Mouse (Mus musculus) G1E-ER4 (cell line): Measurements from ENCODE around the gene Tasp1. TPM values are rescaled to one million over a fixed set of nuclear protein-coding genes. Genes with fewer than 3 reads are reported as not detected.
A peak's percentile ranks its signal among the peaks of the same experiment; 100 is the strongest.

Source experiments
- GATA1 ChIP-seq: IDR thresholded peaks from one replicate; pipeline ENCODE4 v1.8.0; 2012; ENCODE audit warnings: low read length, inconsistent platforms
- polyA plus RNA-seq: library from polyadenylated mRNA; stranded (reverse); fragments of >175 nt; gene quantifications from 2 replicates; pipeline ENCODE4 v1.2.3, GENCODE M21; 2012

Gene Tasp1
- polyA plus RNA-seq, result 2.0 and 2.5 TPM in 2 replicates

DNA sequence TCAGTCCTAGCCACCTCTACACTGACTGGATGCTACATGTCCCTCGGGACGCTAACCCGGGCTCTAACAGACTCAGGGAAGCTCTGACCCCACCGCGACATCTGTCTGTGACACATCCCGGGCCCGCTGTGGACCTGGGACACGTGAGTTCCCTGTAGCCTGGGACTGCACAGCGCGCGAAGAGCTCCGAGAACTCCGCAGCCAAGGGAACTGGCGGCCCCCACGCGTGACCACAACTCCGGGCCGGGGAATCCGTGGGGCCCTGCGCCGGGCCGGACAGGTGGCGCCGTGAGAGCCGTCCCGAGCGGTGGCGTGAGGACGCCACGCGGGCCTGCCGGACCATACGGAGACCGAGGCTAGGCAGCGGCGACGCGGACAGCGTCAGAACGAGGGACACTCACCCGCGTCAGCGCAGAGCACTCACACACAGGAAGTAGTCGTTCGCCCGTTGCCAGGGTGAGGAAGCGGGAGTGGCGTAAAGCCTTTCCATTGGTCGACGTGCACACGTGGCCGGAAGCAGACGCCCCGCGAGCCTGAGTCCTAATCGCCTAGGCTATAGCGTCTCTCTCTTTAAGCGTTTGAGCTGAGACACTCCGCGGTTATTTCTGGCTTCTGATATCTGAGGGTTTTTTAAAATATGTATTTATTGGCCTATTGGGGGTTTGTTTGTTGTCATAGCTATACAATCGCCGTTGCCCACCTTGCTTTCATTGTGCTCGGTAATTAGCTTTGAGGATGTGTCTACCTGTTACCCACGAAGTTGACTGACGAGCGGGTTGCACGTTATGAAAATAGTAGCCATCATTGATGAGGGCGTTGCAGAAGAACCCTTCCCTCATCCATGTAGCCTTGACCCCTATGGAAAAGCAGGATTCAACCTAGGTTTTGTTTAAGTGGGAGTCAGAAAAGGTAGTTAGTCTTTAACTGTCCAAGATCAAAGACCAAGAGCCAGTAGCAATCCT, at the start of gene Tasp1:
Gene Tasp1, minus strand, starts transcription at position 453 of the 962 bp plus-strand sequence.
- TF ChIP-seq GATA1, result no peak

DNA sequence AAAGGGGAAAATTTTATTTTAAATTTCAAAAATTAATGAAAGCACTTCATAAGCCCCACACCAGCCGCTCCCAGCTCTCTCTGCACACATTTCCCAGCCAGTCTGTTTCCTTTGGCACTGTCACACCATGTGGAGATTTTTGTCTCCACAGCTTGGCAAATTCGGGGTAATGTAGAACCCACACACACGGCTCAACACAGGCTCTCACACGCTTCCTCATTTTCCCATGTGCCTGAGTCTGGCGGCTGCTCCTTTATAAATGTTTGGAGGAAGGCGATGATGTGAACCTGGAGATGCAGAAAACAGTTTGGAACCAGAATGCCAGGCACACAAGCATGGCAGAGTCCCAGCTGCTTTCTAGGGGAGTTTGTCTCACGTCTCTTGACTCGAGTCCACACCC, 47.2 kb upstream of the Tasp1 start:
- TF ChIP-seq GATA1, result no peak

DNA sequence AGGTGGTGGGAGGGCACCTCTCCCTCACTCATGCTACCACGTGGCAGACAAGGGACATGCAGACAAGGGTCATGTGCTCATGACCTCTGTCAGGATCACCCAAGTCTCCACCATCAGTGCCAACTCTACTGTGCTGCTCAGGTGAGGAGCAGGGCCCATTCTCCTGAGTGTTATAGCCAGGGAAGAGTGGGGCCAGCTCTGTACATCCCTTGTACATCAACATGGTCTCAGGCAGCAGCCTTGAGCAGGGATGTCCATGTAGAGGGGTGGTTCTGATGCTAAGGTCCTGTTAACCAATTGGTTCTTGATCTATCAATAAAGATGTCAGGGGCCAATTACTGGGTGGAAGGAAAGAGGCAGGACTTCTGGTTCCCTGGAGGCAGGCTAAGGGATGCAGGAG, 42.3 kb upstream of the Tasp1 start:
- TF ChIP-seq GATA1, result no peak

DNA sequence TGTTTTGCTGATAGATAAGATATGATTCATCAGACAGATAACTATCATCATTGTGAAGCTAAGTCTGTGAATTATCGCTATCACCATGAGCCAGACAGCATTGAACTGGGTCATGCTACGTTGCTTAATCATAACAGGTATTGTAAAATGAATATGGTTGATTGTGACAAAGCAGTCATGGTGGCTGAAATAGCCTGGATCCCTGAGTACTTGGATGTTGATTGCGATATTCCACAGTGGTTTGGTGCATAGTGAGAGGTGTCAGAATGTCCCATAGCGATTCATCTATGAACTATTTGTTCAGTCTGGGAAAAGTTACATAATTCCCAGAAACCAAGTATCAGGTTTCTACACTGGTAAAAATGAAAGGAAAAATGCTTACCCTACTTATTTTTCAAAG, 41.0 kb upstream of the Tasp1 start:
- no peak for TF ChIP-seq GATA1

DNA sequence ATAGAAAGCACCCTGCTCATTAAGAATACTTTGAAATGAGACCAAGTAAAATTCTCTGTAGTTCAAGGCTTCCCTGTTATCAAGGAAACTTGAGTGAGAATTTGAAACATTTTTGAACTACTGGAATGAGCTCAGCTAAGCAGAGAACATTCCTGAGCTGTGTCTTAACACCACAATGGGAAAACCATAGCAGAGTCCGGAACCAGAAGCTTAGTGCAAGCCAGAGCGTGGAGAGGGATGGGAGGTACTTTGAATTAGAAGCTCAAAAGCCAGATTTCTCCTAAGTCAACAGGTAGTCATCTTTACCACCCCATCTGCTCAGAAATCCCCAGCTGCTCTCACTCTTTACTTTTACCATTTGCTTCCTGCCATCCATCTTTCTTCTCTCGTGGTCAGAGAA, 38.3 kb upstream of the Tasp1 start:
- TF ChIP-seq GATA1, result no peak

DNA sequence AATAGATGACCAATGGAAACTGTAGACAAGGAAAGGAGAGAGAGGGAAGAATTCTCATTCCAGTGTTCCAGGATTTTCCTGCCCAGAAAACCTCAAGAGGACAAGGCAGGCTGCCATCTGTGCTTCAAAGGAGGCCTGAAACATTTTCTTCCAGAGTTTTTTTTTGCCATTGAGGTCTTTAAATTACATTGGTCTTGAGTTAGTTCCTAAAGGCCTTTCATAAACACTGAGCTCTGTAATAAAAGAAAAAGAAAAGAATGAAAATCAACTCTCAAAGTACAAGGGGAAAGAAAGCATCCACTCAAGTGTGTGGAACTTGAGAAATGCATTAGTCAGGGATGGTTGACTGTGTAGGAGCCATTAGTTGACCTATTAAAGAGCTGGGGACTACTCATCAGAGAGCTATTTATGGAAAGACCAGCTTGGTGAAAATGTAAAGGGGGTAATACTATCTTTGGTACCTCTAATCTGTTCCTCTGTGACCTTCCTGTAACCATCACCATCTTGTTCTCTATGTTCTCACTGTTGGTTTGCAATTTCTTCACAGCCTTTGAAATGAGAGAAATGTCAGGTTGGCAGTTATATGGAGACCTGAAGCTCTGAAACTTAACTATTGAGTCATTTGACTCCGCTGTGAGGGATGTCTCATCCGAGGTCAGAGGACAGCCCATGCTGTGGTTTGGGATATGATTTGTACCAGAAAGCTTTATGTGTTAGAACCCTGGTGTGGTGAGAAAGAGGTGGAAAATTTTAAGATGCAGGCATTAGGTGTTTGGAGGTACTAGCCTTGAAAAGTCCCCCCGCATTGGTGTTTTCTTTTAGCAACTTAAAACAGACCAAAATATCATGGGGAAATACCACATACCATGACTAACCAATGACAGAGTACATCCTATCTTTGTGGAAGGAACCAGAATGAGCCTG, 34.2 kb upstream of the Tasp1 start:
- no peak for TF ChIP-seq GATA1

DNA sequence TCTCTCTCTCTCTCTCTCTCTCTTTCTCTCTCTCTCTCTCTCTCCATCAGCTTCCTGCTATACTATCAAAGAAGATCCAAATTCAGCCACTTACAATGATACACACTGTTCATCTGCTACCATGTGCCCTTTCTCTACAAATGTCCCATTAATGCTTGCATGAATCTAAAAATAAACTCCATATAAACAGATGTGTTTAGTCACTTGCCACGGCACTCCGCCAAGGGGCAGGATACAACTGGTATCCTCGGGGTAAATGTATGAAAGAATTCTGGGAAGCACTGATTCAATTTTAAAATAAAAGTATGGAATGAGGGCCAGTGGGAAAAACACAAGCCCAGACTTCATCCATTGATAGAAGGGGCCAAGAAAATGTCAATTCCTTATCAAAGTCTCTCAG, 33.4 kb upstream of the Tasp1 start:
- no peak for TF ChIP-seq GATA1

DNA sequence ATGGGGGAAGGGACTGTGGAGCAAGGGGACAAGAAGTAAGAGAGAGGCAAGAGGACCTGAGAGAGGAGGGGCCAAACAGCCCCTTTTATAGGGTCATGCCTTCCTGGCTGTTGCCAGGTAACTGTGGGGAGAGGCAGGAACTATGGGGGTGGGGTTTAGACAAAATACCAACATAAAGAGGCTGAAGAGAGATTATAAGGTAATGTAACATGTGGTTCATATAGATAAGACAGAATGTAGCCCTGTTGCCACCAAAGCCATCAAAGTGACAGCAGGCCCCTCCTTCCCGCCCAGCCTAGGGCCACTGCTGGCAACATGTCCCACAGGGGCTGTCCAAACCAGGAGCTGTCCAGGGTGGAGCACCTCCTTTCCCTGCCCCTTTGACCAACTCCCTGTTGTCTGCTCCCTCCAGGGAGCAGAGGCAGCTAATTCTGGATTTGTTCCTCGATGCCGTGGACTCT, 30.6 kb upstream of the Tasp1 start:
- peak; percentile 35 for TF ChIP-seq GATA1

DNA sequence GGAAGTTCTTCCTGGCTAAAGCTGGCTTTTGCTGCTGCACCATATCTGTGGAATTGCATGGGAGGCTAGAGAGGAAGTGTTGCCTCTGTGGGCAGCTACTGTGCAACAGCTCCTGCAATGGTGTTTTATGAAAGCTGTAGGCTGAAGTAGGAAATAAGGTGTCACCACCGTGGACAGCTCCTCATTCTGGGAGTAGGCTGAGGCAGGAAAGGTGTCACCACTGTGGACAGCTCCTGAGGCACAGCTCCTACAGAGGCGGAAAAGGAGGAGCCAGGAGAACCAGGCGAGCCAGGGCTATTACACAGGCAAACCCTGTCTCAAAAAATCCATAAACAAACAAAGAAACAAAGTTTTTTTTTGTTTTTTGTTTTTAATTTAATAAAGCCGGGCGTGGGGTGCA, 29.4 kb upstream of the Tasp1 start:
- no peak for TF ChIP-seq GATA1

DNA sequence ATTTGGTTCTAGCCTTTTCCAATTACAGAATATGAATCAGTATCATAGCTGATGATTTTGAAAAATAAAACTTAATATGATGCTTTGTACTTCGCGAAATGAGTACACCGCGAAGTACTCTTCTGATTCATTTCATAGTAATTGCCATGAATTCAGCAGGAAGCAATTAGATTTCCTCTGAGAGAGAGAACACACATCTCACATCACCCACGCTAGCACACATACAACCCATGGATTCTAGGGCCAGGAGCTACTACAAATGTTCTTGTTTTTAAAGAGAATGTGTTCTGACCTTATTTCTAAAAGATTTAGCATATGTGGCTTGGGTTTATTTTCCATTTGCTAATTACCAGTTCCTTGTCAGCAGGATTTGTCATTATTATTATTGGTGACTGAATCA, 26.8 kb upstream of the Tasp1 start:
- TF ChIP-seq GATA1, result no peak

DNA sequence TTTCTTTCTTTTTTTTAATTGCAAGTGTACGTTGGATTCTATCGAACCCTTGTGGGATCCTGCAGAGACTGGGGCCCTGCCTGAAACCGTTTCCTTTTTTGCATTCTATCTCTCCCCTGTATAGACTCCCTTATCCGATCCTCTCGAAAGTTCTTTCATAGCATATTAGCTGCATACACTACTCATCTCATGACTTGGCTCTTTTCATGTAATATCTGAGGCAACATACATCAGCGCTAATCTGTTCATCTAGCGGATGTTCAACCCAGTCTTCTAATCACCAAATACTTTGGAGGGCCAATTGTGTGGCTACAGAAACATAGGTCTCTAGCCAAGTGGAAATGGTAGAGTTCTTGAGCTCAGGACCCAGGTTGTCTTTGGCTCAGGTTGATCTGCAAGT, 17.6 kb upstream of the Tasp1 start:
- peak; percentile 61 for TF ChIP-seq GATA1

DNA sequence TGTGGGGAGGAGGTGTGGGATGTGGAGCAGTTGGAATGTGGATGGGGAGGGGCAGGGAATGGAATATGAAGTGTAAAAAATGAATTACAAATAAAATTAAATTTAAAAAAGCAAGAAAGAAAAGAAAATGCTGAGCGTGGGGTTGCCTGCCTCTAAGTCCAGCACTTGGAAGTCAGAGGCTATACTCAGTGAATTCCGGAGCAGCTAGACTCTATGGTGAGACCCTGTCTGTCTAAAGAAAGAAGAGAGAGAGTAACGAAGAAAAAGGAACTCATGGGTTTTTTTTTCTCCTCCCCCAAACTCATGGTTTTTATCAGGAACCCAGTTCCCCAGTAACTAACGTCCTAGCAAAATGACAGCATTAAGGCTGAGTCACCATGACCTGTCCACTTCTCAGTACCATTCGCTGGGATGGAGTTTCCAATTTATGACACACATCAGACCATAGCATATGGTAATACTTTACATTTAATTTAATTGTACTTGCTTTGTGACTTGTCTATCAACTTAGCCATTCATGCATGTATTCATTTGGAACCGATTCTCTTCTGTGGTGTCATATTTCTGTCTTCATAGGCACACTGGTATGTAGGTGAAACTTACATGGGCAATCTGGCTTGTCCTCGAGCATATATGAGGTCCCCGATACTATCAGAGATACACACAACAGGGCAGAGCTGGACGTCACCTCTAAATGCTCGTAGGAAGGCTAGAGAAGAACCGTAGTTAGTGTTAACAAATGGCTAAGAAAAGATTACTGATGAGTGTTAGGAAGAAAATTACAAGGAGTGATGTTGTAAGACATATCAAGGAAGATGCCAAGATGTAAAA, 14.4 kb upstream of the Tasp1 start:
- no peak for TF ChIP-seq GATA1

DNA sequence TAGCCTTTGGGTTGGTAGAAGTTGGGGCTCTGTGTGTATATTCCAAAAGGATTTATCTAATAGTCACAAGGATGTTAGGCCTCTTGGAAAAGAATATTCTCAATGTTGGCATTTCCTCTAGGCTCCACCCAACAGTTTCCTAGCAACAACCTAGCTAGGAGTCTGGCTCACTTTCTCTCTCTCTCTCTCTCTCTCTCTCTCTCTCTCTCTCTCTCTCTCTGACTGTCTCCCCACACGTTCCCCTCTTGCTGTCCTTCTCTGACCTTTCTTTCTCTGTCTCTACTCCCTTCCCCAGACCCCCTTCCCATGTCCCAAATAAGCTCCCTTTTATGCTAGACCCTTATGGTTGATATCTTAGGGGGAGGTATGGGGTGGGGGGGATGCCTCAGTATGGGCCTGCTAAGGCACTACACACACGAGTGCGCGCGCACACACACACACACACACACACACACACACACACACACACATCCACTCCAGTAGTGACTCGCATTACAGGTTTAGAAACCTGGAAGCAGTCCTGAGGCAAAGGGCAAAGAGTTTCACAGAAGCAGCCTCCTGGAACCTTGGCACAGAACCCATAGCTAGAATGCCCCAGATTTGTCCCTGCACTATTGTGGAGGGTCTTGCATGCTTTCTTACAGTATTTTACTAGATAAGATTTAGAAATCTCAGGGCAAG, 12.1 kb upstream of the Tasp1 start:
- TF ChIP-seq GATA1, result no peak

DNA sequence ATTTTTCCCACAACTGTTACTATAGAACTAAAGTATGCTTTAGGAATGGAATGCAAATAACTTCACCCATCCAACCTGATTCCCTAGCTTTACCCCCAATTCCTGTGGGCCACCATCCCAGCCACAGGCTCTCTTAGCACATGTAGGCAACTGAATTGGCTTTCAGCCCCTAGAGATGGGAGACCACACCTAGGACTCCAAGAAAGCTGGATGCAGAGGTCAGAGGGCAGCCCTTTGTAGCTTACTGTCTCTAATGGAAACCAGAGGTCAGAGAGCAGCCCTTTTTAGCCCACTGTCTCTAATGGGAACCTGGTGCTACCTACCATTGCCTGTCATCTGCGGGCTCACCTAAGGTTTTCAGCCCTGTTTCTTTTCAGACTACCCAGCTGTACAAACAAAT, 10.9 kb upstream of the Tasp1 start:
- TF ChIP-seq GATA1, result no peak

DNA sequence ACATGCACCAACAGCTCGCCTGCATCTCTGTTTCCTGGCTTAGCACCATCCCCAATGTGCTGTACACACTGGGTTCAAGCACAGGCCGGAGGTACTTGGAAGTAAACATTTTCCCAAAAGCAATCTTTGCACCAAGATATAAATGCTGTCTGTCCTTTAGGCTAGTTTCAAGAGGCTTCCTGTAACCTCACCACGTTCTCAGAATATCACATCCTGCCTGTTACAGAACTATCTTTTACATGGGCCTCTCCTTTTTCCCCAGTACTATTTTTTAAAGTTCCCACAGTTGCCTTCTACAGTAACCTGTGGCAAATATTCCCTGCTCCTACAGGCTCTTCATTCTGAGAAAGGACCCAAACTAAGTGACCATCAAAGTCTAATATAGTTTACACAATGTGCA, 8.5 kb upstream of the Tasp1 start:
- TF ChIP-seq GATA1, result no peak
